Mouse (Mus musculus): Measurements from ENCODE around the gene Slc35e3.

GRCm38 (mm10) chr10:117710604-117711141 is 35.5 kb downstream of the Slc35e3 start, which contains the start of gene Mdm2:
- TF ChIP-seq CTCF (IDR thresholded peaks at IDR 0.05; ENCODE audit: control insufficient read depth, insufficient read depth, insufficient read length) (peak; percentile 76), MAX (IDR thresholded peaks at IDR 0.05) (peak; percentile 20), MYOG (IDR thresholded peaks at IDR 0.05; ENCODE audit: control insufficient read depth, extremely low read depth, insufficient read length) (no peak), USF1 (IDR thresholded peaks at IDR 0.05; ENCODE audit: low read depth) (no peak), MYOD1 (IDR thresholded peaks at IDR 0.05; ENCODE audit: control insufficient read depth, insufficient read length, low read depth) (no peak), FOSL1 (IDR thresholded peaks at IDR 0.05; ENCODE audit: insufficient read depth, low read length, poor library complexity, severe bottlenecking) (no peak), CEBPB (IDR thresholded peaks at IDR 0.05; ENCODE audit: low read depth) (no peak)
